Mouse (Mus musculus) cerebellum, adult 2 months (tissue): ENCODE results near the gene Gfy. TPM values are rescaled to one million over a fixed set of nuclear protein-coding genes. Genes with fewer than 3 reads are reported as not detected.

Experiments
- DNase-seq, 2 experiments: peaks; one replicate each; pipeline ENCODE4 v3.0.0; 2021
- H3K27ac ChIP-seq: fragments of 200-500 bp; 2 replicates; pipeline ENCODE4 v1.5.1; 2012; ENCODE audit warnings: low read length, control low read depth, inconsistent platforms; ENCODE audit not compliant: insufficient read depth
- H3K27me3 ChIP-seq: fragments of 200-500 bp; 2 replicates; pipeline ENCODE4 v1.6.1; 2012; ENCODE audit warnings: inconsistent platforms, mild to moderate bottlenecking, low read length, moderate library complexity; ENCODE audit not compliant: control insufficient read depth, insufficient read depth
- H3K4me1 ChIP-seq: fragments of 200-500 bp; 2 replicates; pipeline ENCODE4 v1.6.1; 2011; ENCODE audit warnings: low read length; ENCODE audit not compliant: control insufficient read depth, insufficient read depth
- H3K4me3 ChIP-seq: fragments of 200-500 bp; replicated peaks from 2 replicates; pipeline ENCODE3; 2011; ENCODE audit warnings: mild to moderate bottlenecking, low read depth, low read length, control low read depth; ENCODE audit not compliant: insufficient read depth
- CTCF ChIP-seq: fragments of 200-500 bp; IDR thresholded peaks from 2 replicates; pipeline ENCODE4 v1.5.1; 2011; ENCODE audit warnings: low read depth, mild to moderate bottlenecking, control low read depth, low read length, moderate library complexity, borderline replicate concordance; ENCODE audit not compliant: insufficient read depth
- POLR2A ChIP-seq: fragments of 200-500 bp; IDR thresholded peaks from 2 replicates; pipeline ENCODE4 v1.6.1; 2011; ENCODE audit warnings: low read length, control low read depth, borderline replicate concordance; ENCODE audit not compliant: insufficient read depth
- WGBS: fragments of 180-500 bp; shearing (Covaris S2); methylation state at CpG from one replicate; pipeline ENCODE4 v1.1.7; 2018; 5-methylcytosine and 5-hydroxymethylcytosine counted together
- polyA plus RNA-seq: library from polyadenylated mRNA; depleted of rRNA; stranded (reverse); fragments of >200 nt; gene quantifications from 2 replicates; pipeline ENCODE4 v1.2.3, GENCODE M21; 2012

Gene Gfy
- polyA plus RNA-seq, 1 experiment = 0.54 TPM

DNA sequence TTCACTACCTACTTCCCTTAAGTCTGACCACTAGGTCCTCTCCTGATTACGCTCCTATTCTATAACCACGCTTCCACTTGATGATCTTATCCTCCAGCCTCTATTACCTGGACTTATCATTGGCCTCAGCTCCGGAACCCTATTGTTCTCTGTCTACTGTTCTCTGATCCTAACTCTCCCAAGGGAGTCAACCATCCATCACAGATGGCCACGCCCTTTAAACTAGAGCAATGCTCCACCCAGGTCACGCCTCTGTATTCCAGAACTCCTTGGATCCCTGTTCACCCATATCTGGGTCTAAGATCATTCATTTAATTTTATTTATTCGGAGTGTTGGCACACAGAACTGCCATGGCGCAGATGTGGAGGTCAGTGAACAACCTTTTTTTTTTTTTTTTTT is 33.0 kb upstream of the Gfy start:
- Histone ChIP-seq H3K27ac (no peak overlapping the region), H3K4me1 (no peaks in the 10 kb centered on the region; the same call in 1 of the 2 replicates), H3K27me3 (peaks cover 2% of the 10 kb centered on the region; the same call in 1 of the 2 replicates), H3K4me3 (no peak overlapping the region)
- no peak for DNase-seq
- 86% methylated on average over 7 of the region's 7 CpGs for whole genome bisulfite sequencing
- no peak for TF ChIP-seq CTCF
- TF ChIP-seq POLR2A = no peak

DNA sequence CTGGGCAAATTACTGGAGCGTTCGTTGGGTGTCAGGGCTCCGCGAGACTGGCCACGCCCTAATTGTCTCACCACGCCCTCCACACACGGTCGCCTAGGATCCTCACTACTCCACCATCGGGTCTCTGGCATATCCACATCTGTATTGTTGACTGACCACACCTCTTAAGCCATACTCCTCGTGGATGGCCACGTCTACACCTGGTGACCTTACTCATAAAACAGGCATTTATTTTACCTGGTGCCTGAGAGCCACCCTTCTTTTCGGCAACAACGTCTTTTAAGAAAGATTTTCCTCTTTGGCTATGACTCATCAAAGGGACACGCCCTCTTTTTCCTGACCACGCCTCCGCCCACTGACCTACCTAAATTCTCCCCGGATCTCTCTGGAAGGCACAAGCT is 32.5 kb upstream of the Gfy start, which contains the start of gene Dkkl1:
Gene Dkkl1 (minus strand): TSS at position 297 of the 401 bp plus-strand sequence.
- H3K27me3 ChIP-seq = peaks cover 2% of the 10 kb centered on the region; the same call in 1 of the 2 replicates
- no peak within 1 kb of the TSS for H3K4me3 ChIP-seq
- no peak for DNase-seq
- no peak within 1 kb of the TSS for H3K27ac ChIP-seq
- TF ChIP-seq CTCF (no peak), POLR2A (no peak)
- 11% methylated on average over 17 of the region's 17 CpGs for WGBS
- H3K4me1 ChIP-seq = no peaks in the 10 kb centered on the region; the same call in 1 of the 2 replicates

DNA sequence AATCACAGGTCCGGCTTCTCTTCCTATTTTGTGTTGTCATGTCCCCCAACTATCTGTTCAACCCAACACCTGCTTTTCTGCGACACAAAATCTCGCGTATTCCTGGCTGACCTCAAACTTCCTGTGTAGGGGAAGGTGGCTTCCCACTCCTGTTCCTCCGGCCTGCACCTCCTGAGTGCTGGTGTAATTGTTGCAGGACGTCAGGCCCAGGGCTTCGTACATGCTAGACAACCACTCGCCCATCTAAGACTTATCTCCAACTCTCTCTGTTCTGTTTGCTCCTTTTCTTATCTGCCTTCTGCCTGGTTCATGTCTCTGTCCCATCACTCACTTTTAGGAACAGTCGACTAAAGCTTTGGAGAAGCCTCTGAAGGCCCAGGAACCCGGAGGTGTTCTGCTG is 31.7 kb upstream of the Gfy start:
- H3K4me1 ChIP-seq = no peaks in the 10 kb centered on the region; the same call in 1 of the 2 replicates
- peaks cover 2% of the 10 kb centered on the region; the same call in 1 of the 2 replicates for H3K27me3 ChIP-seq
- no peak overlapping the region for H3K27ac ChIP-seq
- TF ChIP-seq CTCF = no peak
- TF ChIP-seq POLR2A = no peak
- no peak overlapping the region for H3K4me3 ChIP-seq
- no peak for DNase-seq
- 81% methylated on average over 10 of the region's 10 CpGs for WGBS

DNA sequence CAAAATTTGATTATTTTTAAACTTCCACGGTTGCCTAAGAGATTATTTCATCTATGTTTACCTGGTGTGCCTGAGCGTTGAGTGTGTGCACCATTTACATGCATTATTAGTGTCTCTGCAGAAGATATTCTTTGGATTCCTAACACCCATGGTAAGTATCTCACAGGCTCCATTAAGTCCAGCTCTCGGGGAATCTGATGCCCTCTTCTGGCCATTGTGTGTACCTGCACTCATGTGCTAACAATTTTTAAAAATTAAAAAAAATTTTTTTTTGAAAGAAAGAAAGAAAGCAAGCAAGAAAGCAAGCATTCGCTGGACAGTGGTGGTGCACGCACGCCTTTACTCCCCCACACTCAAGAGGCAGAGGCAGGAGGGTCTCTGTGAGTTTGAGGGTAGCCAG is 28.9 kb upstream of the Gfy start:
- TF ChIP-seq POLR2A (no peak), CTCF (no peak)
- Histone ChIP-seq H3K4me3 (no peak overlapping the region), H3K4me1 (no peaks in the 10 kb centered on the region; the same call in 1 of the 2 replicates), H3K27ac (no peak overlapping the region), H3K27me3 (no peaks in the 10 kb centered on the region; the same call in 1 of the 2 replicates)
- 83% methylated on average over 6 of the region's 6 CpGs for WGBS
- no peak for DNase-seq

DNA sequence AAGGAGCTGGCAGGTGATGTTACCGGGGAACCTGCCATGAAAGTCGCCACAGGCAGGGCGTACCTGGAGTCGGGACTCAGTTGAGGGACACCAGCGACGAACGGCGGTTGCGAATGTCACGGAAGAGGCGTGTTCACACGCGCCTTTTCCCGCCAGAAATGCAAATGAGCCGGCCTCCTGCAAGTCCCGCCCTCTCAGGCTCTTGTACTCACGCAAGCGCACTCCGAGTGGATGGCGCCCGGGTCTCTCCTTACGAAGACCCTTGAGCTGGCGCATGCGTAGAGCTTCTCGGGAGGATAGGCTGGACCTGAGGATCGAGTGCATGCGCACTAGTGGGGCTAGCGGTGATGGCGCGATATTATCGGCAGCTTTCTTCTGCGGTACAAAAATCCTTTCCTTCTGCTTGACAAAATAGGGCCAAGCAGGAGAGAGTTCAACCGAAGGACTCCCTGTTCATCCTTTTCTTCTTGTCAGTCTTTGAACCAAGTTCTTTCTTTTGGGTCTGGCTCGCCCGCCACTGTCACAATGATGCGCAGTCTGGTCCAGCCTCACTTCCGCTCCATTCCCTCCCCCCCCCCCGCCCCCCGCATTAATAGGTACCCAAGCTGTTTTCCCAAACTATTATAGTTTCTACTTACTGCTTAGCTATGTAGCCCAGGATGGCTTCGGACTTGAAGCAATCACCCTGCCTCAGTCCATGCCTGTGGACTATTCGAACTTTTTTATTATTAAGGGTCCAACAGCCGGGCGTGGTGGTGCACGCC is 25.2 kb upstream of the Gfy start, which contains the start of gene Ccdc155:
Gene Ccdc155 (minus strand): TSS at position 513 of the 764 bp plus-strand sequence.
- Histone ChIP-seq H3K4me3 (peak within 1 kb of the TSS; percentile 70), H3K27ac (peak within 1 kb of the TSS; percentile 57; the same call in 1 of the 2 replicates), H3K27me3 (no peaks in the 10 kb centered on the region), H3K4me1 (no peaks in the 10 kb centered on the region; the same call in 1 of the 2 replicates)
- 6% methylated on average over 44 of the region's 44 CpGs for WGBS
- TF ChIP-seq CTCF = no peak
- TF ChIP-seq POLR2A = peak; percentile 94; the same call in 1 of the 2 replicates
- peak; percentile 95 to 96 for DNase-seq

DNA sequence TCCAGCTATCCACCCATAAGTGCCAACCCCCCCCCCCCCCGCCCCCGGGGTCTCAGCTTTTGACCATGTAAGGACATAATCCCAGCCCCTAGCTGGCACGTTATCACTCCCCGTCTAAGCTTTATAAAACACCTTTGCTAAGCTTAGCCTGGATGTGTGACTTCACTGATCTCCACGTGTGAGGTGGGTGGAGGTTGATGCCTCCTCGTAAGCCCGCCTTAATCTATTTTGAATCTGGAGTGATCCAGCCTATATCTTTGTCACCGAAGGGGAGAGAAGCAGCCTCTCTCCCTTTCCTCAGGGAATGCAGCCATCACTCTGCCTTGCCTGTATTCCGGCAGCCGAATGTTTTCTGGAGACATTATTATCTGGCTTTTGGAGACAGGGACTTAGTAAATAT is 23.3 kb upstream of the Gfy start:
- 66% methylated on average over 10 of the region's 10 CpGs for WGBS
- Histone ChIP-seq H3K27ac (no peak overlapping the region), H3K27me3 (no peaks in the 10 kb centered on the region), H3K4me3 (no peak overlapping the region), H3K4me1 (peaks cover 10% of the 10 kb centered on the region; the same call in 1 of the 2 replicates)
- no peak for TF ChIP-seq POLR2A
- no peak for TF ChIP-seq CTCF
- DNase-seq = no peak

DNA sequence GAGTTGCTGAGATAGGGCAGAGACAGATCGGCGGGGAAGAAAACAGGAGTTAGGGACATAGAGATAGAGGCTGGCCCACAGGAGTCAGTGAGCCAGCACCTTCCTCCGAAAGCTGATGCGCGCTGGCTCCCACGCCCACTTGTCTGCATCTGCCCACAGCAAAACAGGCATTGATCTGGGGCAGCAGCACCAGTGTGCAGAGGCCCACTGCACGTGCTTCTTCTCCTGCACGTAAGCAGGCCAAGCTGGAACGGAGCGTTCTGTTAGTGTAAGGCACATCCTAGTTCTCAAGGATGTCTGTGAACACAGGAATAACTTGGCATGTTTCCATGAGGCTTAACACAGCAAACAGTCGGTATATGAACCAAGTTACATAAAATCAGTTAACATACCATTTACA is 19.6 kb upstream of the Gfy start:
- H3K4me3 ChIP-seq = no peak overlapping the region

More for the DNA sequence above, 19.6 kb upstream of the Gfy start:
- Histone ChIP-seq H3K27ac (peak overlapping the region; percentile 47; the same call in 1 of the 2 replicates), H3K27me3 (no peaks in the 10 kb centered on the region), H3K4me1 (peaks cover 43% of the 10 kb centered on the region)
- 72% methylated on average over 11 of the region's 11 CpGs for WGBS
- TF ChIP-seq POLR2A = no peak
- TF ChIP-seq CTCF = no peak
- DNase-seq = no peak
